Mouse (Mus musculus): ENCODE data around the gene Ect2.

DNA sequence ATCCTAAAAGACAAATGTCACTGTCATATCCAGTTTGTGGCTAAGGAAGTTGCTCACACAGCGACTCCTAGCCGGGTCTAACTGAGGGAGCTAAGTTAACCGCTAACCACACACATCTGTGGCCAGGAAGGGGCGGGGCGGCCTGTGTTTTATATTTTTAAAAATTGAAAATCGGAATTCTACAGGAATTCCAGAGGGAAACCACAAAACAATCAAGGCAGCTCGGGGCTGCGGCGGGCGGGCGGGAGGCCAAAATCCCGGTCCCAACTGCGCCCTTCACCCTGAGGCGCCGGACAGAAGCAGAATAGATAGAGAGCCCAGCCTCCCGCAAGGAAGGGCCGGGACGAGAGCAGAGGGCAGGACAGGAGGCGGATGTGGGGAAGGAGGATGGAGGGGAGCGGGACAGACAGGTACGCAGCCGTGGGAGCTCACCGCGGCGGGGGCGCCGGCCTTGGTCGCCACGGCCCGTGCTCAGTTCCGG, 447 bp downstream of the Ect2 start:
- TF ChIP-seq CTCF (IDR thresholded peaks at IDR 0.05; ENCODE audit: extremely low read depth, insufficient read depth, low read length) (no peak), POLR2A (IDR thresholded peaks at IDR 0.05; ENCODE audit: extremely low read depth, insufficient read depth, low read length) (no peak)

All from cortical plate, adult 2 months (tissue).